Mouse (Mus musculus) right cerebral cortex, postnatal 10 days (tissue): ENCODE data around the gene Rccd1.
"Not testable (repeated sequence)": the region's sequence is repeated elsewhere in the genome, so short reads cannot be mapped to it uniquely, and the experiment has no call there.

Experiments
- DNase-seq, 2 experiments: peaks; one replicate each; pipeline ENCODE4 v3.0.0; 2021; ENCODE audit warnings: low spot score in 2 of 2

The Rccd1 gene

GRCm38 (mm10) chr7:80346173-80346572 is 21.9 kb upstream of the Rccd1 start:
- DNase-seq: no peak

GRCm38 (mm10) chr7:80343270-80344018 is 19.2 kb upstream of the Rccd1 start:
- no peak for DNase-seq

- DNase-seq: peak; percentile 97
These were observed 18.6 kb upstream of the Rccd1 start, which contains the start of gene Hddc3 for GRCm38 (mm10) chr7:80342858-80343257. Hddc3 (plus strand) TSS chr7:80343104.

- no peak for DNase-seq
These were observed 17.5 kb upstream of the Rccd1 start for GRCm38 (mm10) chr7:80341793-80342192.

GRCm38 (mm10) chr7:80340793-80341192 is 16.5 kb upstream of the Rccd1 start, which contains the start of gene Unc45a:
Unc45a (minus strand) TSS chr7:80341005.
- DNase-seq: peak; percentile 79 to 80

GRCm38 (mm10) chr7:80339793-80340628 is 15.8 kb upstream of the Rccd1 start:
- peak; percentile 98 to 99 for DNase-seq

- DNase-seq: peak in 1 of 2 experiments; percentile 63
These were observed 15.1 kb upstream of the Rccd1 start for GRCm38 (mm10) chr7:80339371-80339770.

- no peak for DNase-seq
These were observed 12.7 kb upstream of the Rccd1 start for GRCm38 (mm10) chr7:80336932-80337331.

- DNase-seq: no peak
These were observed 10.6 kb upstream of the Rccd1 start for GRCm38 (mm10) chr7:80334848-80335247.

GRCm38 (mm10) chr7:80331433-80331832 is 7.2 kb upstream of the Rccd1 start:
- no peak for DNase-seq

- DNase-seq: no peak
These were observed 6.0 kb upstream of the Rccd1 start for GRCm38 (mm10) chr7:80330278-80330677.

- no peak for DNase-seq
These were observed 1.8 kb upstream of the Rccd1 start for GRCm38 (mm10) chr7:80326076-80326475.

GRCm38 (mm10) chr7:80325292-80325868 is 1.1 kb upstream of the Rccd1 start:
- no peak for DNase-seq

- not testable (repeated sequence) for DNase-seq
These were observed 514 bp upstream of the Rccd1 start for GRCm38 (mm10) chr7:80324816-80325119.

- DNase-seq: no peak
These were observed 918 bp downstream of the Rccd1 start for GRCm38 (mm10) chr7:80323336-80323735.

GRCm38 (mm10) chr7:80319846-80320496 is 4.3 kb downstream of the Rccd1 start:
- no peak for DNase-seq

GRCm38 (mm10) chr7:80318670-80319069 is 5.6 kb downstream of the Rccd1 start:
- DNase-seq: no peak

GRCm38 (mm10) chr7:80317439-80318115 is 6.7 kb downstream of the Rccd1 start:
- no peak for DNase-seq

- DNase-seq: no peak
These were observed 8.5 kb downstream of the Rccd1 start for GRCm38 (mm10) chr7:80315733-80316132.

GRCm38 (mm10) chr7:80310771-80311170 is 13.5 kb downstream of the Rccd1 start:
- no peak for DNase-seq

- no peak for DNase-seq
These were observed 16.5 kb downstream of the Rccd1 start for GRCm38 (mm10) chr7:80307766-80308165.
